Mouse (Mus musculus): Measurements from ENCODE around the gene Hic2.

DNA sequence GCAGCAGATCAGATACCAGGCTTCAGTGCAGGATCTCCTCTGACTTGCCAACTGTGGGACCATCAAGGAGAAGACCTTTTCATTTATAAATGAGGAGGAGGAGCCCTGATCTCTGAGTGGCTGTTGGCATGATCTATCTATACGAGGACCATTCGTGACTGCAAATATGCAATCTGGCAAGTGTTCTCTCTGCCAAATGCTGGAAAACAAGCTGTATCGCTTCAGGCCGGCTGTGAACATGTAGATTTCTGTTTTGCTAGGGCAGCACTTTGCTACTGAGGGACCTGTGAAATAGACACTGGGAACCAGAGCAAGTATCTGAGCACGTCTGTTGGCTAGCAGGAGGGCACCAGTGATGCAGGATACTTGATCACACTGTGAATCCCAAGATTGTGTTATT, 79.2 kb downstream of the Hic2 start:
- TF ChIP-seq CTCF (IDR thresholded peaks at IDR 0.05; ENCODE audit: control insufficient read depth, insufficient read depth, low read length) (no peak), POLR2A (IDR thresholded peaks at IDR 0.05; ENCODE audit: borderline replicate concordance, control insufficient read depth, low read depth, low read length) (no peak)
